Mouse (Mus musculus) MEL (cell line): Measurements from ENCODE around the gene Speer4e.
"Not testable (repeated sequence)": the region's sequence is repeated elsewhere in the genome, so short reads cannot be mapped to it uniquely, and the experiment has no call there.

Experiments
- CTCF ChIP-seq, 3 experiments: IDR thresholded peaks in 2 of 3; conservative IDR thresholded peaks in 1 of 3; 2 replicates each; pipeline ENCODE4 v1.5.1; 2011 to 2012; ENCODE audit warnings: low read length in 3 of 3, low read depth in 2 of 3, mild to moderate bottlenecking in 2 of 3, improper control_type of control experiment in 1 of 3, inconsistent platforms in 1 of 3, mixed read lengths in 1 of 3, moderate library complexity in 1 of 3; ENCODE audit not compliant: control insufficient read depth in 1 of 3, insufficient read depth in 1 of 3, poor library complexity in 1 of 3, severe bottlenecking in 1 of 3
- POLR2A ChIP-seq, 2 experiments: IDR thresholded peaks; 2 replicates each; pipeline ENCODE4 v1.6.1; 2011 to 2012; ENCODE audit warnings: low read length in 2 of 2, mild to moderate bottlenecking in 2 of 2, control low read depth in 1 of 2, improper control_type of control experiment in 1 of 2, low read depth in 1 of 2, moderate library complexity in 1 of 2; ENCODE audit not compliant: control insufficient read depth in 1 of 2, insufficient read depth in 1 of 2, poor library complexity in 1 of 2
- SIN3A ChIP-seq: IDR thresholded peaks from 2 replicates; pipeline ENCODE4 v1.6.1; 2012; ENCODE audit warnings: low read length, improper control_type of control experiment, inconsistent platforms
- ZKSCAN1 ChIP-seq: IDR thresholded peaks from 2 replicates; pipeline ENCODE4 v1.6.1; 2012; ENCODE audit warnings: low read depth, mild to moderate bottlenecking, inconsistent platforms, low read length, improper control_type of control experiment, moderate library complexity
- ZNF384 ChIP-seq: IDR thresholded peaks from 2 replicates; pipeline ENCODE4 v1.6.1; 2012; ENCODE audit warnings: low read depth, mild to moderate bottlenecking, inconsistent platforms, low read length, improper control_type of control experiment

GRCm38 (mm10) chr5:14955928-14956706 lies 17.9 kb upstream of the Speer4e start:
- TF ChIP-seq ZKSCAN1; POLR2A (IDR thresholded peaks at IDR 0.05; ENCODE audit: control insufficient read depth in 1 of 2, insufficient read depth in 1 of 2, low read depth in 1 of 2, low read length in 2 of 2, poor library complexity in 1 of 2); SIN3A; ZNF384; CTCF (IDR thresholded peaks at IDR 0.05 in 2 of 3, conservative IDR thresholded peaks at IDR 0.05 in 1 of 3; ENCODE audit: control insufficient read depth in 1 of 3, insufficient read depth in 1 of 3, low read depth in 2 of 3, low read length in 3 of 3, poor library complexity in 1 of 3, severe bottlenecking in 1 of 3): not testable (repeated sequence)
